Mouse (Mus musculus): ENCODE data around the gene Aagab. TPM values are rescaled to one million over a fixed set of nuclear protein-coding genes. Genes with fewer than 3 reads are reported as not detected.

The Aagab gene
- total and polyA plus RNA-seq, 3 experiments = 16.1 to 27.4 TPM; not detected in 1

- Histone ChIP-seq H3K27ac (ENCODE audit: control insufficient read depth, low read depth, low read length) (no peak overlapping the region), H3K27me3 (ENCODE audit: control insufficient read depth in 1 of 2, insufficient read depth in 2 of 2, low read length in 2 of 2) (peaks cover 0 to 4% of the 10 kb centered on the region in 2 experiments; a peak in 2 of 4 replicates), H3K9me3 (replicated peaks; ENCODE audit: insufficient read depth, low read length) (no peaks in the 10 kb centered on the region), H3K9ac (ENCODE audit: control insufficient read depth, low read depth, low read length, poor library complexity, severe bottlenecking) (no peak overlapping the region), H3K36me3 (ENCODE audit: control insufficient read depth in 1 of 2, insufficient read depth in 2 of 2, low read length in 2 of 2) (peaks cover 0 to 8% of the 10 kb centered on the region in 2 experiments; a peak in 2 of 4 replicates), H3K4me1 (ENCODE audit: control insufficient read depth in 1 of 2, insufficient read depth in 2 of 2, low read length in 2 of 2) (peaks cover 0 to 11% of the 10 kb centered on the region in 2 experiments; a peak in 3 of 4 replicates), H3K79me2 (ENCODE audit: control insufficient read depth, insufficient read depth, low read length, poor library complexity) (no peaks in the 10 kb centered on the region), H3K4me3 (ENCODE audit: control insufficient read depth in 1 of 2, insufficient read depth in 1 of 2, low read depth in 2 of 2, low read length in 2 of 2) (no peak overlapping the region)
- TF ChIP-seq MAZ (IDR thresholded peaks at IDR 0.05; ENCODE audit: low read depth, low read length) = no peak
- no peak for TF ChIP-seq KAT2A (conservative IDR thresholded peaks at IDR 0.05; ENCODE audit: low read depth, low read length)
- TF ChIP-seq MAFK (IDR thresholded peaks at IDR 0.05; ENCODE audit: borderline replicate concordance, low read depth, low read length) = no peak
- TF ChIP-seq MEF2A (IDR thresholded peaks at IDR 0.05; ENCODE audit: extremely low read depth, insufficient replicate concordance, low read depth, low read length, poor library complexity, severe bottlenecking) = no peak
- no peak for TF ChIP-seq MAX (IDR thresholded peaks at IDR 0.05; ENCODE audit: low read length)
- no peak for TF ChIP-seq GABPA (IDR thresholded peaks at IDR 0.05; ENCODE audit: low read depth, low read length)
- no peak for TF ChIP-seq POLR2A (IDR thresholded peaks at IDR 0.05; ENCODE audit: control insufficient read depth in 1 of 2, insufficient read depth in 1 of 2, low read depth in 1 of 2, low read length in 2 of 2, poor library complexity in 1 of 2)
- TF ChIP-seq RAD21 (IDR thresholded peaks at IDR 0.05; ENCODE audit: low read depth, low read length) = no peak
- no peak for TF ChIP-seq SMC3 (IDR thresholded peaks at IDR 0.05; ENCODE audit: low read depth, low read length)
- TF ChIP-seq UBTF (IDR thresholded peaks at IDR 0.05; ENCODE audit: borderline replicate concordance, insufficient read depth, low read depth, low read length) = no peak
- TF ChIP-seq ETS1 (IDR thresholded peaks at IDR 0.05; ENCODE audit: low read depth, low read length) = no peak
- DNase-seq (ENCODE audit: low read depth, low spot score) = no peak
Measured at GRCm38 (mm10) chr9:63589209-63589608, 13.3 kb upstream of the Aagab start.

DNA sequence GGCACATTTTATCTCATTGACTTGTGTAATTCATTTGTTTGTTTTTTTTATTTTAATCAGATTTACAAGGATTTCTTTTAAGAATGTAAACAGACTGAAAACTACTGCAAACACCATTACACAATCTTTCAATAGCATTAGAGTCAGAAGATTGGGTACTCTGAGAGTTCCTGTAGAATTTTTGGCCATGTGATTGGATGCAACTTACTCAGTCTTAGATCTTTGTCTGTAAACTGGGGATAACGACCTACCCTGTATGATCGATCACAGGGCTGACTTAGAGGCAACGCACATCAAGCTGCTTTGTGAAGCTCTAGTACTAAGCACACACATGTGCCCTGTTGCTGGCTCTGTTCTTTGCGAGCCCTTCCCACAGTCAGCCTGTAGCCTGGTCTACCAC is 11.9 kb upstream of the Aagab start:
- H3K9me3 ChIP-seq (replicated peaks; ENCODE audit: insufficient read depth, low read length) = no peaks in the 10 kb centered on the region
- H3K27ac ChIP-seq (ENCODE audit: control insufficient read depth, low read depth, low read length) = no peak overlapping the region
- H3K4me3 ChIP-seq (ENCODE audit: control insufficient read depth in 1 of 2, insufficient read depth in 1 of 2, low read depth in 2 of 2, low read length in 2 of 2) = no peak overlapping the region
- peaks cover 0 to 8% of the 10 kb centered on the region in 2 experiments; a peak in 2 of 4 replicates for H3K36me3 ChIP-seq (ENCODE audit: control insufficient read depth in 1 of 2, insufficient read depth in 2 of 2, low read length in 2 of 2)
- no peaks in the 10 kb centered on the region for H3K79me2 ChIP-seq (ENCODE audit: control insufficient read depth, insufficient read depth, low read length, poor library complexity)
- DNase-seq (ENCODE audit: low read depth, low spot score) = no peak
- H3K9ac ChIP-seq (ENCODE audit: control insufficient read depth, low read depth, low read length, poor library complexity, severe bottlenecking) = no peak overlapping the region
- peaks cover 0 to 11% of the 10 kb centered on the region in 2 experiments; a peak in 3 of 4 replicates for H3K4me1 ChIP-seq (ENCODE audit: control insufficient read depth in 1 of 2, insufficient read depth in 2 of 2, low read length in 2 of 2)
- no peak for TF ChIP-seq MAFK (IDR thresholded peaks at IDR 0.05; ENCODE audit: borderline replicate concordance, low read depth, low read length)
- no peak for TF ChIP-seq SIN3A (IDR thresholded peaks at IDR 0.05; ENCODE audit: low read length)
- TF ChIP-seq MAZ (IDR thresholded peaks at IDR 0.05; ENCODE audit: low read depth, low read length) = no peak
- TF ChIP-seq MEF2A (IDR thresholded peaks at IDR 0.05; ENCODE audit: extremely low read depth, insufficient replicate concordance, low read depth, low read length, poor library complexity, severe bottlenecking) = no peak
- no peak for TF ChIP-seq E2F4 (IDR thresholded peaks at IDR 0.05; ENCODE audit: borderline replicate concordance, low read depth, low read length)
- TF ChIP-seq POLR2AphosphoS2 (IDR thresholded peaks at IDR 0.05; ENCODE audit: low read length) = no peak
- TF ChIP-seq HCFC1 (IDR thresholded peaks at IDR 0.05; ENCODE audit: low read depth, low read length) = no peak
- no peak for TF ChIP-seq GABPA (IDR thresholded peaks at IDR 0.05; ENCODE audit: low read depth, low read length)
- H3K27me3 ChIP-seq (ENCODE audit: control insufficient read depth in 1 of 2, insufficient read depth in 2 of 2, low read length in 2 of 2) = peaks cover 0 to 4% of the 10 kb centered on the region in 2 experiments; a peak in 2 of 4 replicates
